Mouse (Mus musculus): ENCODE measurements at regions not wholly inside any gene's neighbourhood (a gene's known extent, or its start where the extent isn't known, plus 50 kb on each side); places are given as distances from the start of the nearest gene placed in this dataset.

DNA sequence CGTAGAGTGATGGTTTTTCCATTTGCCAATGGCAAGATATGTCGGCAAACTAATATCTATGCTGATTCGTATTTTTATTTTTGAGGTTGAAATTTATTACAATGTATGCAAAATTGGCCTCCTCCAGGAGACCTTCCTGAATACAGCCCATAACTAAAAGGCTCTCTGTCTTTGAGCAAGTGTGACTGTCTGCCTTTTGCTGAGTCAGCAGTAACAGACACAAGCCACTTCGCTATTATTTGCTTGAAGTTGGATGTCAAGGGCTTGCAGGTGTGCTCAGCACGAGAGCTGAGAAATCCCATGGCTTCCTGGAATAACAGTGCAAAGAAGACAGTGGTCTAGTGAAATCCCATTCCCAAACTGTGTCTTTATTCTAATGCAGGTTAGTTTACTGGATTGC, 56.9 kb downstream of the Dmrt2 start:
- H3K9ac ChIP-seq: no peak overlapping the region
- H3K9me3 ChIP-seq: no peaks in the 10 kb centered on the region
- WGBS: 87% methylated on average over 5 of the region's 5 CpGs
- no peak for ATAC-seq (ENCODE audit: low FRiP score, low read depth)
- no peaks in the 10 kb centered on the region for H3K27me3 ChIP-seq
- H3K4me1 ChIP-seq (replicated peaks): no peaks in the 10 kb centered on the region
- no peak overlapping the region for H3K4me2 ChIP-seq
- H3K36me3 ChIP-seq: no peaks in the 10 kb centered on the region
- no peak overlapping the region for H3K4me3 ChIP-seq
- H3K27ac ChIP-seq (replicated peaks): no peak overlapping the region

DNA sequence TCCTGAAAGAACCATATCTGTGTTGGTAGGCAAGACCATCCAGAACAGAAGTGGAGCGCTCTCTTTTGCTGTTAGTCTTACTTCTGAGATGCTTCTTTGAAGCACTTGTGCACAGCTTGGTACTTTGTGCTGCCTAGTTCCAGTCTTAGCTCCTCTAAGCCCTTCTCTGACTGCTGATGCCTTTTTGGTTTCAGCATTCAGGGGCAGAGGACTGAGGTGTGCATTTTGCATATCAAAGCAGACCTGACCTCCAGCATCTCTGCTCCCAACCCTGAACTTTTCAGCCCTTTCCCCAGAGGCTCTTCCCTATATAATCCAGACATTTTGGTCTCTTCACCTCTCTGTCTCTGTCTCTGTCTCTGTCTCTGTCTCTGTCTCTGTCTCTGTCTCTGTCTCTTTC, 57.4 kb downstream of the Dmrt2 start:
- 97% methylated on average over 1 of the region's 1 CpGs for WGBS
- Histone ChIP-seq H3K27me3 (no peaks in the 10 kb centered on the region), H3K4me1 (replicated peaks) (no peaks in the 10 kb centered on the region), H3K9me3 (no peaks in the 10 kb centered on the region), H3K4me3 (no peak overlapping the region), H3K4me2 (no peak overlapping the region), H3K36me3 (no peaks in the 10 kb centered on the region), H3K27ac (replicated peaks) (no peak overlapping the region), H3K9ac (no peak overlapping the region)
- ATAC-seq (ENCODE audit: low FRiP score, low read depth): no peak

DNA sequence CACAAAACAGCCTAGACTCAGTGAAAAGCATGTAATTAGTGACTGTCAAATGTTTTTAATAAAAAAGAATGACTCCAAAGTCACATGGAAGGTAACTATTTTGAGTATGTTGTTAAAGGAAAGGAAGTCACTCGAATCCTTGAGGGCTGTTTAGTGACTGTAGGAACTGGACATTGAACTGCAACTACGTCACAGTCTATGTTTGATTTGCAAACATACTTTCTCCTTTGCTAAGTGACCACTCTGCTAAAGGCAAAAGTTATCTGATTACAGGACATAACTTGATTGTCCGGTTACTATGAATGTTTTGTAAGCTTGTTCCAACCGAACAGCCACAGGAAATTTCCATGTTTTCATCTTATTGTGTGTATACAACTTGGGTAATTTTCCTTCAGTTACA, 106.2 kb downstream of the Dmrt2 start:
- Histone ChIP-seq H3K27me3 (no peaks in the 10 kb centered on the region), H3K4me3 (no peak overlapping the region), H3K27ac (replicated peaks) (no peak overlapping the region), H3K9me3 (no peaks in the 10 kb centered on the region), H3K4me2 (no peak overlapping the region), H3K4me1 (replicated peaks) (no peaks in the 10 kb centered on the region), H3K9ac (no peak overlapping the region), H3K36me3 (no peaks in the 10 kb centered on the region)
- ATAC-seq (ENCODE audit: low FRiP score, low read depth): no peak
- WGBS: 85% methylated on average over 4 of the region's 4 CpGs

DNA sequence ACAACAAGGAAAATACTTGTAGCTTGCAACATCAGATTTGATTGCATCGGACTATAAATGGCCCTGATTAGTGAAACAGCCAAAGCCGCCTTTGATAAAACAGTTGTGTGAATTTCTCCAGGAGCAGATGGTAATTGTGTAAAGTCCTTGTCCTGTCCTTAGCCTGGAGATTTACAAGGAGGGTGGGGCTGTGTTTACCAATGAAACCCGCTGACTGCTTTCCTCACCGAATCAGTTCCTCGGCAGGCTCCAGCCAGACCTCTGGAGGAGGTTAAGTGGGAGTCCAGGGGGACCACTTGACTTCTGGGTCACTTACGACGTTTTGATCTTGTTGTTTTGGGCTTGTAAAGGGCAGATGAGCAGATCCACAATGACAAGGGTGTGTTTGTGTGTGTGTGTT, 107.1 kb downstream of the Dmrt2 start:
- Histone ChIP-seq H3K27ac (replicated peaks) (no peak overlapping the region), H3K36me3 (no peaks in the 10 kb centered on the region), H3K9ac (no peak overlapping the region), H3K4me2 (no peak overlapping the region), H3K9me3 (no peaks in the 10 kb centered on the region), H3K27me3 (no peaks in the 10 kb centered on the region), H3K4me1 (replicated peaks) (no peaks in the 10 kb centered on the region), H3K4me3 (no peak overlapping the region)
- ATAC-seq (ENCODE audit: low FRiP score, low read depth): no peak
- WGBS: 66% methylated on average over 7 of the region's 7 CpGs

DNA sequence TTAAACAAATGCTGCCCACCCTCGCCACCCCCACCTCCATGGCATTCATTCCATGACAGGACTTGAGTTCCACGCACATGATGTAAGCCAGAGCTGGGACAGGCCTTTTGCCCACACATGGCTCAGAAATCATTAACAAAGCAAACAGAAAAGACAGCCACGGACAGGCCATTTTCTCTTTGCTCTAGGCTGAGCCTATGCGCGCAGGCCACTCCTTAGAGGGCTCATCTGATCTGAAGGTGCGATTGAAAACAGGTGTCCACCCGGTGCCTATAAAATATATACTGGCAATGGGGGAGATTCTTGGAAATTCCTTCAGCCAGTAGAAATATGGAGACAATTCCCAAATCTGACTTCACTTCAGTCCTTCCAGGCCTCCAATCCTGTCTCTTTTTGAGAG, 109.1 kb downstream of the Dmrt2 start:
- H3K9me3 ChIP-seq: no peaks in the 10 kb centered on the region
- no peaks in the 10 kb centered on the region for H3K4me1 ChIP-seq (replicated peaks)
- no peak for ATAC-seq (ENCODE audit: low FRiP score, low read depth)
- no peaks in the 10 kb centered on the region for H3K36me3 ChIP-seq
- H3K27ac ChIP-seq (replicated peaks): no peak overlapping the region
- H3K27me3 ChIP-seq: no peaks in the 10 kb centered on the region
- H3K4me3 ChIP-seq: no peak overlapping the region
- no peak overlapping the region for H3K9ac ChIP-seq
- WGBS: 89% methylated on average over 7 of the region's 7 CpGs
- no peak overlapping the region for H3K4me2 ChIP-seq

DNA sequence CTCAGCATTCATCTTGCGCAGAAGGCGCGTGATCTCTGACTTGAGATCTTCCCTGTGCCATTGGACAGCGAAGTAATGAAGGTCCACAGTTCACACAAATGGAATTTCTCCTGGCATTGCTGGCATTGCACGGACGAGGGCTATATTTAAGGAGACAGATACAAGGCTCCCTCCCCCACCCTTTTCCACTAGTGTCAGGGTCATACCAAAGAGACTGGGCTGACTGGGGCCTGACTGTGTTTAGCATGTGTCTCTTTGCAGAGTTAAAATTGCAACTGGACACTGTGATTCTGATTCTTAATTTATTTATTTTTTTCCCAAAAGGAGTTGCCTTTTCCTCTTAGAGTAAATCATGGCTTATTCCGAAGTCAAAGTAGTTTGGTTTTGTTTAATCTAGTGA, 130.5 kb downstream of the Dmrt2 start:
- ATAC-seq (ENCODE audit: low FRiP score, low read depth): no peak
- Histone ChIP-seq H3K27me3 (no peaks in the 10 kb centered on the region), H3K4me3 (no peak overlapping the region), H3K9me3 (no peaks in the 10 kb centered on the region), H3K4me1 (replicated peaks) (no peaks in the 10 kb centered on the region), H3K36me3 (no peaks in the 10 kb centered on the region), H3K9ac (no peak overlapping the region), H3K27ac (replicated peaks) (no peak overlapping the region), H3K4me2 (no peak overlapping the region)
- 87% methylated on average over 7 of the region's 7 CpGs for WGBS

DNA sequence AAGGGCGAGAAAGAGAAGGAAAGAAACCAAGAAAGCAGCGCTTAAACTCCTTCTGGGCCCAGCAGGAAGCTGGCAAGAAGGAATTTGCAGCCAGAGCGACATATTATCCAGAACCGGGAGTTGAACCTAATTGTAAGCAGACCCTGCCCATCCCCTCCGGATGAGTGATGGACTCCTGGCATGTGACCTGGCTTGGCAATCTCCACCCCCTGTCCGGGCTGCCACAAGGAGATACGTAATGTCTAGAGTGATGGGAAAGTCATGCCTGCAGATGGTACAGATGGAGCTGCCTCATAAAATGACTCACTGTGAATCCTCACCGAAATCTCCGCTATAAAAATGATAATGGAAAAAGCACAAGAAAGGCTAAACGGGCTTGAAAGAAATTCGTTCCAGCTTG, 133.1 kb downstream of the Dmrt2 start:
- WGBS: 62% methylated on average over 11 of the region's 11 CpGs
- no peak overlapping the region for H3K4me2 ChIP-seq
- no peak for ATAC-seq (ENCODE audit: low FRiP score, low read depth)

DNA sequence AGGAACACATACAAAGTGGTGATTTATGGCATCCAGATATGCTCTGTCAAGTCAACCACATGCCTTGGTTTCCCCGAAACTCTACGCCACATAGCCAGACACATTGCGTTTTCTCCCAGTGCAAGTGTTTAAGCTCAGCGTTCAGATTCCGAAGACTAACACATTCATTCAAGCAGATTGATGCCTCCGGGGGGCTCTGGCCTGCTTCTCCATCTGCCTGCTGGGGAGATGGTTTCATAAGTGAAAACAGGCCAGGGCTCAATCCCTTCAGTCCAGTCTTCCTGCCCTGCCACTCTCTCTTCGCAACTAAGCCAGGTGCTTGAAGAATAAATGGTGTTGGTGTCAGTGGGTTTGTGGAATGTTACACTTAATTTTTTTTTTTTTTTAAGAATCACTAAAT, 141.4 kb downstream of the Dmrt2 start:
- Histone ChIP-seq H3K27me3 (no peaks in the 10 kb centered on the region), H3K9me3 (no peaks in the 10 kb centered on the region), H3K9ac (no peak overlapping the region), H3K36me3 (no peaks in the 10 kb centered on the region), H3K27ac (replicated peaks) (no peak overlapping the region), H3K4me2 (no peak overlapping the region), H3K4me1 (replicated peaks) (no peaks in the 10 kb centered on the region), H3K4me3 (no peak overlapping the region)
- 89% methylated on average over 7 of the region's 7 CpGs for WGBS
- ATAC-seq (ENCODE audit: low FRiP score, low read depth): no peak

More for the DNA sequence above, 133.1 kb downstream of the Dmrt2 start:
- Histone ChIP-seq H3K4me3 (no peak overlapping the region), H3K27me3 (no peaks in the 10 kb centered on the region), H3K27ac (replicated peaks) (no peak overlapping the region), H3K9me3 (no peaks in the 10 kb centered on the region), H3K9ac (no peak overlapping the region), H3K4me1 (replicated peaks) (no peaks in the 10 kb centered on the region), H3K36me3 (no peaks in the 10 kb centered on the region)

DNA sequence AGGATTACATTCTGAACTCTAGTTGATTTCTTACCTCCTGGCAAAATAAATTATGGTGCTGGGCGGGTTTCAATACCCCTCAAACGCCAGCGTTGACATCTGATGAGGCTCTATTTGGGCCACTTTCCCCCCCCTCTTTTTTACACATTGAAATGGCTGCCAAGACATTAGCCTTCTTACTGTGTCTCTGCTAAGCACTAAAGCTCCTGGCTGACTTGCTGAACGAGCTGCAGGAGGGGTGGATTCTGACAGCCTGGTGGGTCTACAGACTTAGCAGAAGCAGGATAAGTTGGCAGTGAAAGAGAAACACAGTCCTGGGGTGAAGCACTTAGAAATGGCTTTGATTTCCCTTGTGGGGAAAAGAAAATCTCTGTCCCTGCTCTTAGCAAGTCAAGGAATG, 172.9 kb downstream of the Dmrt2 start:
- Histone ChIP-seq H3K36me3 (no peaks in the 10 kb centered on the region), H3K9ac (no peak overlapping the region), H3K9me3 (no peaks in the 10 kb centered on the region), H3K4me3 (no peak overlapping the region), H3K4me2 (no peak overlapping the region), H3K4me1 (replicated peaks) (no peaks in the 10 kb centered on the region), H3K27ac (replicated peaks) (no peak overlapping the region), H3K27me3 (no peaks in the 10 kb centered on the region)
- 80% methylated on average over 4 of the region's 4 CpGs for WGBS
- no peak for ATAC-seq (ENCODE audit: low FRiP score, low read depth)

DNA sequence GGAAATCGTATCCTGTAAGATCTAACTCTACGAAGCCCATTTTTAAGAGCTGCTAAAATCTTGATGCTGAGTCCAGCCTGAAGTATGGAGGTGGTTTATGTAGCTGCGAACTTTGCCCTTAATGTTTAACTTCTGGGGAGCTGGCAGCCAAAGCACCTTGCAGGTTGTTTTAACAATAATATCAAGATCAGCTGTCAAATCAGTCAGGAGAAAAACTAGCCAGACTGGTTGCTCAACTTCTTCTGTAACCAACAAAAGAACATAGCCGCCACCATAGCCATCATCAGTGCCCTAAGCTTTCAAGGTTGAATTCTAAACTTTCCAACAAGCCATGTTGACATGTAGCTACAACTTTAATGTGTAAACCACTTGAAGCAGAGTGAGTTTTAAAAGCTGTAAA, 184.1 kb downstream of the Dmrt2 start:
- Histone ChIP-seq H3K27ac (replicated peaks) (no peak overlapping the region), H3K27me3 (no peaks in the 10 kb centered on the region), H3K36me3 (no peaks in the 10 kb centered on the region), H3K4me2 (no peak overlapping the region), H3K4me1 (replicated peaks) (no peaks in the 10 kb centered on the region), H3K9me3 (no peaks in the 10 kb centered on the region), H3K4me3 (no peak overlapping the region), H3K9ac (no peak overlapping the region)
- 80% methylated on average over 4 of the region's 4 CpGs for WGBS
- no peak for ATAC-seq (ENCODE audit: low FRiP score, low read depth)

DNA sequence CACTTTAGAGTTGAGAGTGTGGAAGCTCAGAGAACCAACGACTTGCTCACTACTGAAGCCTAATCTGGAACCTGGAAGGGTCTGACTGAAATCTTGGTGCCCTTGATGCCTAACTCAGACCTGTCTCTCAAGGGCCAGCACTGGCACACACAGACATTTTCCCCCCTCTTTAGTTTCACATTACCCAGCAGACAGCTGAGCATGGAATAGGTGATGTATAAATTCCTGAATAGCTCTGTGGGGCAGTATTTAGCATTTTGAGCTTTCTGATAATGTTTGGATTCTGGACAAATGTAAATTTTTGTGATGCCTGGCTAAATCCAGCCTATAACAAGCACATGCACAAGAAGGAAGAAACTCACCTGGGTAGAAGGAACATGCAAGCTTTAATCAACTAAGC, 191.1 kb downstream of the Dmrt2 start:
- no peaks in the 10 kb centered on the region for H3K4me1 ChIP-seq (replicated peaks)
- no peak overlapping the region for H3K9ac ChIP-seq
- no peak for ATAC-seq (ENCODE audit: low FRiP score, low read depth)
- WGBS: 65% methylated on average over 1 of the region's 1 CpGs
- H3K9me3 ChIP-seq: no peaks in the 10 kb centered on the region
- no peaks in the 10 kb centered on the region for H3K27me3 ChIP-seq
- H3K4me2 ChIP-seq: no peak overlapping the region
- H3K27ac ChIP-seq (replicated peaks): no peak overlapping the region
- H3K36me3 ChIP-seq: no peaks in the 10 kb centered on the region
- no peak overlapping the region for H3K4me3 ChIP-seq

DNA sequence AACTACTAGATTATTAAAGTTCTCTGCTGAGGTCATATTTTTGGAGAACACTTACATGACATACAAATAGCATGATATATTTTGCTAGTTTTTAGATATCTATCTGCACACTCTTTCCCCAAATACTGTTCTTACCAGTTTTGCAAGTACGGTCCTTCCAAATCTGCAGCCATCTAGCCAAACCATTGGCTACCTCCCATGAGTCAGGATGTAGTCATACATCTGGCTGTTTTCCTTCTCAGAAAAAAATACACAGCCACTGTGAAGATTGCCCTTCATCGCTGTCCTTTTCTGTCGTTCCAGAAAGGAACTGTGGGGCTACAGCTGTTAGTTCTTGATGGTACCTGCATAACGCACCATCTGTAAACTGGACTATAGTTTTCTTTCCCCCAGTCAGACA, 234.5 kb downstream of the Dmrt2 start:
- WGBS: 96% methylated on average over 4 of the region's 4 CpGs

DNA sequence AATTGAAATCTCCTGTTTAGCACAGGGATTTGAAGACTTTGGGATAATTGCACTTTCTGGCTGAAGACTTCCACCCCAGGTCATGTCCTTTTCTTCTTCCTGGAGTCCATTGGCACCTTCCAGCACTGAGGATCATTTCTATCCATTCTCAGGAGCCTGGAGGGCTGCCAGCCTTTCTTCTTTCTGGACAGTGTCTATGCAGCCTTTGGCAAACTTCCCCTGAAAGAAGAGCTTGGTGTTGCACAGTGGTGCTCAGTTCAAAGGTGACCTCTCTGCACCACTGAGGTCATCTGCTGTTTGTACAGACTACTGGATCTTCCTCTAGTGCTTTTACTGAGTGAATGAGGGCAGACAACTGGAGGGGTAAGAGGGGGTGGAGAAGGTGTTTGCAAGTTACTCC, 249.8 kb downstream of the Dmrt2 start:
- H3K9ac ChIP-seq: no peak overlapping the region
- no peak overlapping the region for H3K4me2 ChIP-seq
- no peaks in the 10 kb centered on the region for H3K4me1 ChIP-seq (replicated peaks)
- H3K27me3 ChIP-seq: no peaks in the 10 kb centered on the region
- H3K4me3 ChIP-seq: no peak overlapping the region
- no peak overlapping the region for H3K27ac ChIP-seq (replicated peaks)
- no peak for ATAC-seq (ENCODE audit: low FRiP score, low read depth)
- H3K9me3 ChIP-seq: no peaks in the 10 kb centered on the region
- no peaks in the 10 kb centered on the region for H3K36me3 ChIP-seq

More for the DNA sequence above, 234.5 kb downstream of the Dmrt2 start:
- no peak overlapping the region for H3K9ac ChIP-seq
- H3K27ac ChIP-seq (replicated peaks): no peak overlapping the region
- H3K27me3 ChIP-seq: no peaks in the 10 kb centered on the region
- H3K4me2 ChIP-seq: no peak overlapping the region
- H3K36me3 ChIP-seq: no peaks in the 10 kb centered on the region
- no peaks in the 10 kb centered on the region for H3K9me3 ChIP-seq
- no peak overlapping the region for H3K4me3 ChIP-seq
- ATAC-seq (ENCODE audit: low FRiP score, low read depth): no peak
- H3K4me1 ChIP-seq (replicated peaks): no peaks in the 10 kb centered on the region
